Mouse (Mus musculus): ENCODE results near the gene Ncbp3. TPM values are rescaled to one million over a fixed set of nuclear protein-coding genes. Genes with fewer than 3 reads are reported as not detected.

The Ncbp3 gene
- total and polyA plus RNA-seq, 3 experiments: 8.4 to 9.3 TPM; not detected in 1

- Histone ChIP-seq H3K36me3 (ENCODE audit: control insufficient read depth in 1 of 2, insufficient read depth in 2 of 2, low read length in 2 of 2) (peaks cover 0 to 21% of the 10 kb centered on the region in 2 experiments; a peak in 2 of 4 replicates), H3K9me3 (replicated peaks; ENCODE audit: insufficient read depth, low read length) (no peaks in the 10 kb centered on the region), H3K4me3 (ENCODE audit: control insufficient read depth in 1 of 2, insufficient read depth in 1 of 2, low read depth in 2 of 2, low read length in 2 of 2) (no peak overlapping the region), H3K4me1 (ENCODE audit: control insufficient read depth in 1 of 2, insufficient read depth in 2 of 2, low read length in 2 of 2) (no peaks in the 10 kb centered on the region), H3K79me2 (ENCODE audit: control insufficient read depth, insufficient read depth, low read length, poor library complexity) (no peaks in the 10 kb centered on the region), H3K9ac (ENCODE audit: control insufficient read depth, low read depth, low read length, poor library complexity, severe bottlenecking) (no peak overlapping the region), H3K27me3 (ENCODE audit: control insufficient read depth in 1 of 2, insufficient read depth in 2 of 2, low read length in 2 of 2) (no peaks in the 10 kb centered on the region), H3K27ac (ENCODE audit: control insufficient read depth, low read depth, low read length) (no peak overlapping the region)
- TF ChIP-seq BHLHE40 (IDR thresholded peaks at IDR 0.05; ENCODE audit: borderline replicate concordance, low read depth, low read length): no peak
- no peak for TF ChIP-seq NRF1 (IDR thresholded peaks at IDR 0.05; ENCODE audit: insufficient read depth, low read depth, low read length, poor library complexity, severe bottlenecking)
- TF ChIP-seq USF2 (IDR thresholded peaks at IDR 0.05; ENCODE audit: borderline replicate concordance in 1 of 2, insufficient read depth in 1 of 2, low read depth in 1 of 2, low read length in 2 of 2): no peak
- TF ChIP-seq MAFK (IDR thresholded peaks at IDR 0.05; ENCODE audit: borderline replicate concordance, low read depth, low read length): no peak
- TF ChIP-seq SIN3A (IDR thresholded peaks at IDR 0.05; ENCODE audit: low read length): no peak
- TF ChIP-seq ZNF384 (IDR thresholded peaks at IDR 0.05; ENCODE audit: low read depth, low read length): no peak
- no peak for TF ChIP-seq MAX (IDR thresholded peaks at IDR 0.05; ENCODE audit: low read length)
- TF ChIP-seq EP300 (IDR thresholded peaks at IDR 0.05; ENCODE audit: low read depth in 1 of 2, low read length in 2 of 2): no peak
- TF ChIP-seq CHD2 (IDR thresholded peaks at IDR 0.05; ENCODE audit: low read length): no peak
- DNase-seq (ENCODE audit: low read depth, low spot score): no peak
Observed at GRCm38 (mm10) chr11:73076733-73077132, 29.1 kb downstream of the Ncbp3 start.

- Histone ChIP-seq H3K9me3 (replicated peaks; ENCODE audit: insufficient read depth, low read length) (no peaks in the 10 kb centered on the region), H3K4me3 (ENCODE audit: control insufficient read depth in 1 of 2, insufficient read depth in 1 of 2, low read depth in 2 of 2, low read length in 2 of 2) (no peak overlapping the region), H3K36me3 (ENCODE audit: control insufficient read depth in 1 of 2, insufficient read depth in 2 of 2, low read length in 2 of 2) (peaks cover 2 to 21% of the 10 kb centered on the region in 2 experiments), H3K27ac (ENCODE audit: control insufficient read depth, low read depth, low read length) (no peak overlapping the region), H3K4me1 (ENCODE audit: control insufficient read depth in 1 of 2, insufficient read depth in 2 of 2, low read length in 2 of 2) (0 out of 4 replicates have a peak, but pooled peaks cover 0 to 1% of the 10 kb centered on the region in 2 experiments), H3K9ac (ENCODE audit: control insufficient read depth, low read depth, low read length, poor library complexity, severe bottlenecking) (no peak overlapping the region), H3K79me2 (ENCODE audit: control insufficient read depth, insufficient read depth, low read length, poor library complexity) (no peaks in the 10 kb centered on the region), H3K27me3 (ENCODE audit: control insufficient read depth in 1 of 2, insufficient read depth in 2 of 2, low read length in 2 of 2) (no peaks in the 10 kb centered on the region)
- DNase-seq (ENCODE audit: low read depth, low spot score): no peak
- TF ChIP-seq TCF12 (IDR thresholded peaks at IDR 0.05; ENCODE audit: low read depth, low read length) (no peak), POLR2A (IDR thresholded peaks at IDR 0.05; ENCODE audit: control insufficient read depth in 1 of 2, insufficient read depth in 1 of 2, low read depth in 1 of 2, low read length in 2 of 2, poor library complexity in 1 of 2) (no peak), CHD2 (IDR thresholded peaks at IDR 0.05; ENCODE audit: low read length) (no peak), CHD1 (IDR thresholded peaks at IDR 0.05; ENCODE audit: low read depth, low read length) (no peak), RAD21 (IDR thresholded peaks at IDR 0.05; ENCODE audit: low read depth, low read length) (no peak), MAZ (IDR thresholded peaks at IDR 0.05; ENCODE audit: low read depth, low read length) (no peak), JUND (IDR thresholded peaks at IDR 0.05; ENCODE audit: low read depth, low read length) (no peak), ETS1 (IDR thresholded peaks at IDR 0.05; ENCODE audit: low read depth, low read length) (no peak), MYC (IDR thresholded peaks at IDR 0.05; ENCODE audit: low read depth, low read length) (no peak)
Observed at GRCm38 (mm10) chr11:73077211-73077720, 29.7 kb downstream of the Ncbp3 start.

All from MEL (cell line).